Mouse (Mus musculus) hindbrain, embryonic 12.5 days (tissue): ENCODE results near the gene Pygo2. TPM values are rescaled to one million over a fixed set of nuclear protein-coding genes. Genes with fewer than 3 reads are reported as not detected.
A peak's percentile ranks its signal among the peaks of the same experiment; 100 is the strongest.

Source experiments
- ATAC-seq: fragments of 200-750 bp; cut with Nextera tagmentation; 2 replicates; pipeline ENCODE4 v1.8.0; 2017; ENCODE audit warnings: moderate TSS enrichment; ENCODE audit not compliant: low FRiP score
- H3K27ac ChIP-seq: fragments of 300-500 bp; sonication (generic); 2 replicates; pipeline ENCODE4 v1.5.1; 2016; ENCODE audit warnings: mild to moderate bottlenecking
- H3K27me3 ChIP-seq: fragments of 300-500 bp; sonication (generic); 2 replicates; pipeline ENCODE4 v1.6.1; 2016; ENCODE audit warnings: mild to moderate bottlenecking
- H3K36me3 ChIP-seq: fragments of 300-500 bp; sonication (generic); 2 replicates; pipeline ENCODE4 v1.6.1; 2016; ENCODE audit warnings: mild to moderate bottlenecking
- H3K4me1 ChIP-seq: fragments of 300-500 bp; sonication (generic); 2 replicates; pipeline ENCODE4 v1.6.1; 2016
- H3K4me2 ChIP-seq: fragments of 300-500 bp; sonication (generic); replicated peaks from 2 replicates; pipeline ENCODE4 v1.6.1; 2016; ENCODE audit warnings: mild to moderate bottlenecking
- H3K4me3 ChIP-seq: fragments of 300-500 bp; sonication (generic); 2 replicates; pipeline ENCODE4 v1.5.1; 2016; ENCODE audit warnings: mild to moderate bottlenecking
- H3K9ac ChIP-seq: fragments of 300-500 bp; sonication (generic); 2 replicates; pipeline ENCODE4 v1.6.1; 2016; ENCODE audit warnings: mild to moderate bottlenecking, moderate library complexity
- H3K9me3 ChIP-seq: fragments of 300-500 bp; sonication (generic); replicated peaks from 2 replicates; pipeline ENCODE4 v1.6.1; 2016; ENCODE audit warnings: mild to moderate bottlenecking
- WGBS: fragments of 180-500 bp; shearing (Covaris S2); methylation state at CpG from one replicate; pipeline ENCODE4 v1.1.7; 2016; 5-methylcytosine and 5-hydroxymethylcytosine counted together
- polyA plus RNA-seq: library from polyadenylated mRNA; unstranded; fragments of >200 nt; fragmentation: Nextera tagmentation; extraction: Ambion mirVana; gene quantifications from 2 replicates; pipeline ENCODE4 v1.2.1, GENCODE M21; 2016

The Pygo2 gene
- polyA plus RNA-seq: 63.8 and 66.1 TPM in 2 replicates

DNA sequence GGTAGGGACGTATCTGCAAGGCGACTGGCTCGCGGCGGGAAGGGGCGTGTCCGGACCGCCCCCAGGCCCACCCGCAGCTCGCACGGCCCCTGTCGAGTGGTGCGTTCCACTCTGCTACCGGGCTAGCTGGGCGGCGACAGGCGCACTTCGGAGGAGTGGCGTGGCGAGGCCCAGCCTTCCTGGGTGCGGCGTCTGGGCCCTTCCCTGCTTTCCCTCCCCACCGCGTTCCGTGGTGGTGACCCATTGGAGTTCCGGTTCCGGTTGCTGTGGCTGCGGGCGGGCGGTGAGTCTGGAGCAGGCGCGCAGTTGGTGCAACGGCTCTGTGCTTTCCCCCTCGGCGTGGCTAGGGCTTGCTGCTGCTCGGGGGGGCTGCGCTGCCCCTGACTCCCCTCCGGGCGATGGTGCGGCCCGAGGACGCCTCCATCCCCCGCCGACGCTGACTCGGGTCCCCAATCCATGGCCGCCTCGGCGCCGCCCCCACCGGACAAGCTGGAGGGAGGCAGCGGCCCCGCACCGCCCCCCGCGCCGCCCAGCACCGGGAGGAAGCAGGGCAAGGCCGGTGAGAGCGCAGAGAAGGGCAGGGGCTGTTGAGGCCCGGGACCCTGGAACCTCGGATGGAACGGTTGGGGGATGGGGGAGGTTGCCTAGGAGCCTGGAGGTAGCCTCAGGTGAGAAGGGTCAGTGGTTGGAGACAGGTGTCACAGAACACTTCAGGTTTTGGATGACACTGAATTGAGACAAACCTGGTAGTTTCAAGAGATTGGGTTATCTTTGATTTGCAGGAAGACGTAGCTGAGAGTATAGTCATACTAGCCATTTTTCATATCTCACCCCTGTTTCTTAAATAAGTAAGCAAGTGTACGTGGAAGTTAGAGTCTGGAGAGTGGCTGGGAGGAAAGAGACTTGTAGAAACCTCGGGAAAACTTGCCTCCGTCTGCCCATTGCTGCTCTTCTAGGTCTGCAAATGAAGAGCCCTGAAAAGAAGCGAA, at the start of gene Pygo2:
Gene Pygo2 (plus strand): TSS at position 44 of the 989 bp plus-strand sequence.
- H3K9ac ChIP-seq: peak within 1 kb of the TSS; percentile 99
- peak within 1 kb of the TSS; percentile 99 for H3K4me3 ChIP-seq
- ATAC-seq: peak; percentile 98
- H3K9me3 ChIP-seq: no peaks in the 10 kb centered on the region
- H3K36me3 ChIP-seq: peaks cover 43% of the 10 kb centered on the region
- peak within 1 kb of the TSS; percentile 92 for H3K27ac ChIP-seq
- H3K4me1 ChIP-seq: peaks cover 18% of the 10 kb centered on the region
- WGBS: 3% methylated on average over 61 of the region's 68 CpGs
- peak within 1 kb of the TSS; percentile 87 for H3K4me2 ChIP-seq
- no peaks in the 10 kb centered on the region for H3K27me3 ChIP-seq

DNA sequence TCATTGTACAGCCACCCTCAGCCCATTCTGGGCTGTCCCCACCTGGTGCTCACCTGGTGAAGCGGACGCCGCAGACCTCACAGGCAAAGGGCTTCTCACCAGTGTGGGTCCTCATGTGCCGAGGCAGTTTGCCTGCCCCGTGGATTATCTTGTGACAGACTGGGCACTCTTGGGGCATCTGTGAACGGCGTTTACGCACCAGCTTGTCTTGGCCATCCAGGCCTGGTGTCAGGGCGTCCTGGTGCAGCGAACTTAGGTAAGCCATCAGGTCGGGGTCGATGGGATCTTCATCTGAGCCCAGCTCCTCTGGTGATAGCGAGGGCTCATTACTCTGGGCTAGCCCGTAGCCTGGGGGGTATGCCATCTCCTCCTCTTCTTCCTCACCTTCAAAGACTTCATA, 49.7 kb upstream of the Pygo2 start:
- ATAC-seq: no peak
- 94% methylated on average over 14 of the region's 14 CpGs for WGBS
- Histone ChIP-seq H3K9ac (no peak overlapping the region), H3K4me1 (peaks cover 13% of the 10 kb centered on the region), H3K9me3 (no peaks in the 10 kb centered on the region), H3K36me3 (no peaks in the 10 kb centered on the region), H3K4me3 (no peak overlapping the region), H3K4me2 (no peak overlapping the region), H3K27ac (no peak overlapping the region), H3K27me3 (peaks cover 3% of the 10 kb centered on the region)

DNA sequence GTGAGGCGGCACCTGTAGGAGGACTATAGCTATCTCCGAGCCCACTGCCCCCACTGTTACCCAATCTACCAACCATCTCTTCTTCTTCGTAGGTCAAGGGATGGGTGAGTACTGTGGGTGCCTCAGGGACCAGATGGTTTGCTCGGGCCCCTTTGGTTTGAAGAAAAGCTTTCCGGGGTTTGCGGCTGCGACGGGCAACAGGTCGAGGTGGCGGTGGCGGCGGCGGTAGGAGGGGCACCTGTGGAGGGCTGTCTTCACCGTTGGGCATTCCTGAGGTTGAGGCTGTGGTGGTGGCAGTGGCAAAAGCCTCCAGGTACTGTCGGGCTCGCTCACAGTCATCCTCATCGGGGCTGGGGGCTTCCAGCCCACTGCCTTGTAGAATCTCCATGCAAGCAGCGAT, 49.3 kb upstream of the Pygo2 start:
- no peak overlapping the region for H3K27ac ChIP-seq
- no peak overlapping the region for H3K9ac ChIP-seq
- no peaks in the 10 kb centered on the region for H3K9me3 ChIP-seq
- H3K36me3 ChIP-seq: no peaks in the 10 kb centered on the region
- no peak overlapping the region for H3K4me3 ChIP-seq
- H3K4me1 ChIP-seq: peaks cover 13% of the 10 kb centered on the region
- H3K27me3 ChIP-seq: peaks cover 3% of the 10 kb centered on the region; the same call in 1 of the 2 replicates
- no peak overlapping the region for H3K4me2 ChIP-seq
- no peak for ATAC-seq
- 93% methylated on average over 18 of the region's 18 CpGs for WGBS

GRCm38 (mm10) chr3:89381233-89381632, 48.8 kb upstream of the Pygo2 start:
- H3K9ac ChIP-seq: no peak overlapping the region
- WGBS: 85% methylated on average over 11 of the region's 11 CpGs
- no peak overlapping the region for H3K4me3 ChIP-seq
- H3K36me3 ChIP-seq: no peaks in the 10 kb centered on the region
- peaks cover 3% of the 10 kb centered on the region; the same call in 1 of the 2 replicates for H3K27me3 ChIP-seq
- no peaks in the 10 kb centered on the region for H3K9me3 ChIP-seq
- peaks cover 13% of the 10 kb centered on the region for H3K4me1 ChIP-seq
- no peak overlapping the region for H3K27ac ChIP-seq
- no peak overlapping the region for H3K4me2 ChIP-seq
- no peak for ATAC-seq

DNA sequence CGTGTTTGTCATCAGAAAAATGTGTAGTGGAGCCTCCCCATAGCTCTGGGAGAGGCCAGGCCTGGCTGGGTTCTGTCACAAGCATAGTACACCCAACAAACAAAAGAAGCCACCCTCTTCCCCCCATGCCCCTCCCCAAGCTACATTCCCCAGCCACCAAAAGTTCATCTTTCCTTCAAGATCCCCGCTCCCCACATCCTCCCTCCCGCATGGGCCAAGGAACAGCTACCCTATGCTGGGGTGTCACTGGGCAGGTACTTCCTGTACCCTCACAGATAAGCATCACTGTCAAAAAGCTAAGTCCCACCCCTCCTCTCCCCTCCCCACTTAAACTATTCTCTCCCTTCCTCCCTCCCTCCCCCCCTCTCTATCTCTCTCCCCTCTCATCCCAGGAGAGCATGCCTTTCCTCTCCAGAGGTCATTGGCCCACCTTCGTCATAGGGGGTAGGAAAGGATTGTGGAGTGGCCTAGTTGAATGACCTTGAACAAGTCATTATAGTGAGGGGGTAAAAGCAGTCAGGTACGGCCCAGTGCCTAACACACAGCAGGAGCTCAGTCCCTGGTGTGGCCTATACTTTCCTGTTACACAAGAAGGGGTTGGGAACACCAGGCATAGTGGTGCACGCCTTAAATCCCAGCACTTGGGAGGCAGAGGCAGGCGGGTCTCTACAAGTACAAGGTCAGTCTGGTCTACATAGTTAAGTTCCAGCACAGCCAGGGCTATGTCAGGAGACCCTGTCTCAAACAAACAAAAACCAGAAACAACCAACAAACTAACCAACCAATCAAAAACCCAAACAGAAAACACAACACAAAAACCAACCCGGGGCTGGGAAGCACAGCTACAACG, 47.8 kb upstream of the Pygo2 start:
- Histone ChIP-seq H3K27me3 (no peaks in the 10 kb centered on the region), H3K4me2 (no peak overlapping the region), H3K4me3 (no peak overlapping the region), H3K36me3 (no peaks in the 10 kb centered on the region), H3K4me1 (peaks cover 16% of the 10 kb centered on the region), H3K9me3 (no peaks in the 10 kb centered on the region), H3K9ac (no peak overlapping the region), H3K27ac (no peak overlapping the region)
- 88% methylated on average over 9 of the region's 9 CpGs for WGBS
- ATAC-seq: no peak

GRCm38 (mm10) chr3:89382950-89383349, 47.1 kb upstream of the Pygo2 start:
- peaks cover 15% of the 10 kb centered on the region for H3K4me1 ChIP-seq
- H3K9me3 ChIP-seq: no peaks in the 10 kb centered on the region
- no peak for ATAC-seq

GRCm38 (mm10) chr3:89383651-89384255, 46.3 kb upstream of the Pygo2 start:
- ATAC-seq: no peak
- no peak overlapping the region for H3K27ac ChIP-seq
- no peak overlapping the region for H3K4me2 ChIP-seq
- H3K36me3 ChIP-seq: no peaks in the 10 kb centered on the region
- H3K4me1 ChIP-seq: peaks cover 7% of the 10 kb centered on the region; the same call in 1 of the 2 replicates
- no peaks in the 10 kb centered on the region for H3K27me3 ChIP-seq
- no peak overlapping the region for H3K4me3 ChIP-seq
- H3K9me3 ChIP-seq: no peaks in the 10 kb centered on the region
- H3K9ac ChIP-seq: no peak overlapping the region
- WGBS: 84% methylated on average over 5 of the region's 5 CpGs

More at GRCm38 (mm10) chr3:89382950-89383349, 47.1 kb upstream of the Pygo2 start:
- 86% methylated on average over 5 of the region's 5 CpGs for WGBS
- no peaks in the 10 kb centered on the region for H3K36me3 ChIP-seq
- no peak overlapping the region for H3K9ac ChIP-seq
- no peak overlapping the region for H3K27ac ChIP-seq
- H3K27me3 ChIP-seq: no peaks in the 10 kb centered on the region
- H3K4me3 ChIP-seq: no peak overlapping the region
- no peak overlapping the region for H3K4me2 ChIP-seq

- Histone ChIP-seq H3K9me3 (no peaks in the 10 kb centered on the region), H3K27me3 (no peaks in the 10 kb centered on the region), H3K4me2 (no peak overlapping the region), H3K27ac (no peak overlapping the region), H3K4me3 (no peak overlapping the region), H3K4me1 (0 out of 2 replicates have a peak, but pooled peaks cover 4% of the 10 kb centered on the region), H3K9ac (peak overlapping the region; percentile 35; the same call in 1 of the 2 replicates), H3K36me3 (no peaks in the 10 kb centered on the region)
- no peak for ATAC-seq
- 74% methylated on average over 12 of the region's 12 CpGs for WGBS
These were observed 45.5 kb upstream of the Pygo2 start for GRCm38 (mm10) chr3:89384331-89385076.

- WGBS: 42% methylated on average over 10 of the region's 11 CpGs
These were observed 44.6 kb upstream of the Pygo2 start for GRCm38 (mm10) chr3:89385451-89385850.

DNA sequence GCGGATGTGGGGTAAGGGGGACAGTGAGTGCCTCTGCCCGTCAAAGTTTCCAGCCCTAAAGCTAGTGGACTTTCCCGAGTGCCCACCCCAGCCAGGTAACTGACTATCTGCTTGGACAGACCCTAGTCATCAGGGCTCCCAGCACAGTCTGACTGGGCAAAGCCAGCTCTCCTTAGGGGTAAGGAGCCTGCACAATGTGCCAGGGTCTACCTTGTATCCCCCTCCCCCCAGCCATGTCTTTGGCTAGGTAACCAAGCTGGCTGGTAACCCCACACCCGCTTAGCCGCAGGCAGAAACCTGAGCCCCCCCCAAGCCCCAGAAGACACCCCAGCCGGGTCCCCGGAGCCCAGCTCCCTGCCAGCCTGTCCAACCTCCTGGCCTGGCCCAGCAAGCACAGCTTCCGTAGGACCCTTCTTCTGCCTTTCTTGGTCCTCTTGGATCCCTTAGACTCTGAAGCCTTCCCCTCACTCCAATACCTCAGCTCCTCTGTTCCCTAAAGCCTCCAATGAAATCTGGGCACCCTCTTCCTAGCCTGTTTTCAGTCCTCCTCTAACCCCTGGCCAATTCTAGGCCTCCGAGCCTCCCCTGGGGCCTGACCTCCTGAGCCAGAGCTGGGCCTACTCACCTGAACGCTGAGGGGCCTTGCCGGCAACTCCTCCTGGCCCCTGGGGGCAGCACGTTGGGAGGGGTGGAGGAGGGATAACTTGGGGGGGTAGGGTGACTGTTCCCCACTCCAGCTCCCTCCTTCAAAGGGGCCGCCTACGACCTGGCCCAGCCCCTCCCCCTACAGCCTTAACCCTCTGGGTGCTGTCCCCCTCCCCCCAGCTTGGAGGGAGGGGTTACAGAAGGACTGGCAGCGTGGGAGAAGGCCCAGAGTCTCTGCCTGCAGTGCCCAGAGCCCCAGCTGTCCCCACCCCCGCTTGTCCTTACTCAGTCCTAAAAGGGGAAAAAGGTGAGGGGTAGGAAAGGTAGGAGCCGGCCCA, 43.3 kb upstream of the Pygo2 start:
- Histone ChIP-seq H3K9me3 (no peaks in the 10 kb centered on the region), H3K4me2 (no peak overlapping the region), H3K27me3 (peaks cover 19% of the 10 kb centered on the region), H3K4me3 (no peak overlapping the region), H3K4me1 (peaks cover 20% of the 10 kb centered on the region), H3K27ac (no peak overlapping the region), H3K36me3 (no peaks in the 10 kb centered on the region), H3K9ac (no peak overlapping the region)
- no peak for ATAC-seq
- WGBS: 50% methylated on average over 17 of the region's 17 CpGs

More at GRCm38 (mm10) chr3:89385451-89385850, 44.6 kb upstream of the Pygo2 start:
- H3K9me3 ChIP-seq: no peaks in the 10 kb centered on the region
- no peak overlapping the region for H3K4me3 ChIP-seq
- no peak overlapping the region for H3K9ac ChIP-seq
- H3K36me3 ChIP-seq: no peaks in the 10 kb centered on the region
- H3K4me1 ChIP-seq: peaks cover 7% of the 10 kb centered on the region
- H3K27ac ChIP-seq: no peak overlapping the region
- peaks cover 8% of the 10 kb centered on the region for H3K27me3 ChIP-seq
- no peak overlapping the region for H3K4me2 ChIP-seq
- no peak for ATAC-seq
